Mouse (Mus musculus) heart, embryonic 14.5 days (tissue): ENCODE results near the gene Msi2. TPM values are rescaled to one million over a fixed set of nuclear protein-coding genes. Genes with fewer than 3 reads are reported as not detected.

Experiments
- ATAC-seq: fragments of 200-750 bp; cut with Nextera tagmentation; 2 replicates; pipeline ENCODE4 v1.8.0; 2017; ENCODE audit warnings: low read depth, moderate TSS enrichment; ENCODE audit not compliant: insufficient number of reproducible peaks, insufficient read depth, low FRiP score
- H3K27ac ChIP-seq, 2 experiments: fragments of 200-500 bp in 1 of 2; fragments of 300-500 bp in 1 of 2; sonication (generic) in 1 of 2; replicated peaks in 1 of 2; 2 replicates each; pipeline ENCODE4 v1.5.1; 2012 to 2014; ENCODE audit warnings: low read depth in 2 of 2, low read length in 2 of 2, control low read depth in 1 of 2, mild to moderate bottlenecking in 1 of 2, mixed read lengths in 1 of 2; ENCODE audit not compliant: control insufficient read depth in 1 of 2, insufficient read depth in 1 of 2
- H3K27me3 ChIP-seq: fragments of 300-500 bp; sonication (generic); 2 replicates; pipeline ENCODE4 v1.6.1; 2014; ENCODE audit warnings: mild to moderate bottlenecking, low read length, control low read depth; ENCODE audit not compliant: control insufficient read depth, insufficient read depth
- H3K36me3 ChIP-seq: fragments of 300-500 bp; sonication (generic); 2 replicates; pipeline ENCODE4 v1.6.1; 2014; ENCODE audit warnings: mild to moderate bottlenecking, control low read depth, low read length, mixed read lengths; ENCODE audit not compliant: control insufficient read depth, insufficient read depth
- H3K4me1 ChIP-seq, 2 experiments: fragments of 200-500 bp in 1 of 2; fragments of 300-500 bp in 1 of 2; sonication (generic) in 1 of 2; 2 replicates each; pipeline ENCODE4 v1.6.1; 2012 to 2014; ENCODE audit warnings: low read length in 2 of 2, control low read depth in 1 of 2, mixed read lengths in 1 of 2; ENCODE audit not compliant: control insufficient read depth in 2 of 2, insufficient read depth in 2 of 2
- H3K4me2 ChIP-seq: fragments of 300-500 bp; sonication (generic); 2 replicates; pipeline ENCODE4 v1.6.1; 2014; ENCODE audit warnings: mild to moderate bottlenecking, low read length
- H3K4me3 ChIP-seq, 2 experiments: fragments of 200-500 bp in 1 of 2; fragments of 300-500 bp in 1 of 2; sonication (generic) in 1 of 2; 2 replicates each; pipeline ENCODE4 v1.5.1; 2012 to 2014; ENCODE audit warnings: low read length in 2 of 2, mild to moderate bottlenecking in 2 of 2, control low read depth in 1 of 2, low read depth in 1 of 2, moderate library complexity in 1 of 2; ENCODE audit not compliant: control insufficient read depth in 1 of 2, insufficient read depth in 1 of 2
- H3K9ac ChIP-seq: fragments of 300-500 bp; sonication (generic); 2 replicates; pipeline ENCODE4 v1.6.1; 2014; ENCODE audit warnings: mild to moderate bottlenecking, low read length
- H3K9me3 ChIP-seq: fragments of 300-500 bp; sonication (generic); 2 replicates; pipeline ENCODE4 v1.6.1; 2016; ENCODE audit warnings: low read length, control low read depth; ENCODE audit not compliant: control insufficient read depth
- WGBS: fragments of 180-500 bp; shearing (Covaris S2); extraction: QIAGEN DNeasy Blood & Tissue Kit; methylation state at CpG from one replicate; pipeline ENCODE4 v1.1.7; 2014; 5-methylcytosine and 5-hydroxymethylcytosine counted together
- polyA plus RNA-seq: library from polyadenylated mRNA; unstranded; fragments of >200 nt; fragmentation: Nextera tagmentation; extraction: Ambion mirVana; gene quantifications from 2 replicates; pipeline ENCODE4 v1.2.1, GENCODE M21; 2014

The Msi2 gene
- polyA plus RNA-seq, 1 experiment from 2014 or later = 20.9 TPM

DNA sequence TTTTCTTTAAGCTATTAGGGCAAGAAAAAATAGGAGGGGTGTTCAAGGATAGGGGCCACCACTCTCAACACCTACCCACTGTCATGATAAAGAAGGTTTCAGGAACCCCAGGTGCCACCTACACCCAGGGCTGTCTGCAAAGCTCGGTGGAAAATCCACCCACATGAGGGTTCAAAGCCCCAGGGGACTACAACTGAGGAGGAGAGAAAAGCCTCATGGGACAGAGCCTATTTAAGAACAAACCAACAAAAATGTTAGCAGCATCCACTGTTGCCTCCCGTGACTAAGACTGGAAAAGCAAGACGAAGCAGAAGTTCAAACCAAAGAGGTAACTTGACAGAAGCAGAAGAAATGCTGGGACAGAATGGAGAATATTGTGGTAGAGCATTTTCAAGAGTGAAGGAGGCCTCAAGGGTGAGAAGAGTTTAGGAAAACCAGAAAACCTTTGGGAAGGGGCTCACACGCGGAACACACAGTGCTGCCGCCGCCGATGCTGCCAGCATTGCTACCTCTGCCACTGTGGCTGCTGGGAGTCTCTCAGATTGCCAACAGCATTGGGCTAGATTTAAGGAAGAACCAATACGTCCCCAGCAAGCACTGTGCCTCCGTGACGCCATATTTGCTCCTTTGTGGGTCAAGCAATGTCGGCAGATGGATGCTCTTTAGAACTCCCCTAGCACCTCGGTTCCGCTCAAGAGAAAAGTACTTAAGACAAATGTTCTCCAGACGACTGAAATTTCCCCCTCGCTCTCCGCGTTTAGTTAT, 224.3 kb downstream of the Msi2 start:
- Histone ChIP-seq H3K9me3 (no peaks in the 10 kb centered on the region), H3K9ac (no peak overlapping the region), H3K4me2 (no peak overlapping the region), H3K4me1 (peaks cover 30 to 59% of the 10 kb centered on the region in 2 experiments), H3K27me3 (no peaks in the 10 kb centered on the region), H3K36me3 (no peaks in the 10 kb centered on the region), H3K4me3 (no peak overlapping the region), H3K27ac (no peak overlapping the region)
- 88% methylated on average over 18 of the region's 18 CpGs for WGBS
- ATAC-seq = no peak

DNA sequence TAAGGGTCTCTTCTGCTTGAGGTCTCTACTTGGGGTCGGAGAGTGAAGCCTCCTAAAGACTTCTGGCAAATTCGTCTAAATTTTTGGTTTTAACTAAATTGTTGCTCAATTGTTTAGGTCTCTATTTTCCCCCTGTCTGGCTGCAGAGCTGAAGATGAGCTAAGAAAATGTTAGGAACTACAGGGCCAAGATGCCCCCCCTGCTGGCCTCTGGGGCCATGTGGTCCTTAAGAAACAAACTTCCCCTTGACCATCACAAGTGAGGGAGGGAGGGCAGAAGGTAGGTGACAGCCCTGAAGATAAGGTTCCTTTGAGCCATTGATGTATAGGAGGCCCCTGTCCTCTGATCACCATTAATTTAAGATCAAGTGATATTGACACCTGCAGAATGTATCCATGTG, 225.7 kb downstream of the Msi2 start:
- Histone ChIP-seq H3K4me3 (no peak overlapping the region), H3K4me2 (no peak overlapping the region), H3K27ac (no peak overlapping the region), H3K9ac (no peak overlapping the region), H3K27me3 (no peaks in the 10 kb centered on the region), H3K36me3 (no peaks in the 10 kb centered on the region), H3K9me3 (no peaks in the 10 kb centered on the region), H3K4me1 (peaks cover 29 to 58% of the 10 kb centered on the region in 2 experiments)
- ATAC-seq = no peak
- WGBS = 78% methylated on average over 2 of the region's 2 CpGs

DNA sequence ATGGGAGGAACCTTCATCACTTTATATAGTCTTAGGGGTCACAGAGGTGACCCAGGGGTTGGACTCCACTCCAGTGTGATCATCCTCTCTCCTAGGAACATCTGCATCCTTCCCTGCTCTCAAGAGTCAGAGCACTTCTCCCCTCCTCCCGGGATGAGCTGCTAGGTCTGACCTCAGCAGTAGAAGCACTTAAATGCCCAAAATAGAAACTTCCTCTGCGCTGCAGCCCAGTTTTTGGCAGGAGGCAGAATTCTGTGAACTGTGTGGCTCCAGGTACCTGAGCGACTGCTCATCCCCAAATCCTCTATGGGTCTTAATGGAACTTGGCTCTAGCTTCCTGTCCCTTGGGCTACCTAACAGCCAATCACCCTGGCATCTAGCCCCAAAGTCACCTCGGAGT, 228.3 kb downstream of the Msi2 start:
- H3K4me1 ChIP-seq = peaks cover 32 to 53% of the 10 kb centered on the region in 2 experiments
- ATAC-seq = peak; percentile 42; the same call in 1 of the 2 replicates
- H3K4me3 ChIP-seq = no peak overlapping the region
- no peaks in the 10 kb centered on the region for H3K9me3 ChIP-seq
- H3K27ac ChIP-seq = peak overlapping the region; percentile 57 to 76
- no peaks in the 10 kb centered on the region for H3K36me3 ChIP-seq
- 22% methylated on average over 4 of the region's 4 CpGs for WGBS
- H3K9ac ChIP-seq = peak overlapping the region; percentile 35
- H3K4me2 ChIP-seq = peak overlapping the region; percentile 24; the same call in 1 of the 2 replicates
- H3K27me3 ChIP-seq = no peaks in the 10 kb centered on the region

DNA sequence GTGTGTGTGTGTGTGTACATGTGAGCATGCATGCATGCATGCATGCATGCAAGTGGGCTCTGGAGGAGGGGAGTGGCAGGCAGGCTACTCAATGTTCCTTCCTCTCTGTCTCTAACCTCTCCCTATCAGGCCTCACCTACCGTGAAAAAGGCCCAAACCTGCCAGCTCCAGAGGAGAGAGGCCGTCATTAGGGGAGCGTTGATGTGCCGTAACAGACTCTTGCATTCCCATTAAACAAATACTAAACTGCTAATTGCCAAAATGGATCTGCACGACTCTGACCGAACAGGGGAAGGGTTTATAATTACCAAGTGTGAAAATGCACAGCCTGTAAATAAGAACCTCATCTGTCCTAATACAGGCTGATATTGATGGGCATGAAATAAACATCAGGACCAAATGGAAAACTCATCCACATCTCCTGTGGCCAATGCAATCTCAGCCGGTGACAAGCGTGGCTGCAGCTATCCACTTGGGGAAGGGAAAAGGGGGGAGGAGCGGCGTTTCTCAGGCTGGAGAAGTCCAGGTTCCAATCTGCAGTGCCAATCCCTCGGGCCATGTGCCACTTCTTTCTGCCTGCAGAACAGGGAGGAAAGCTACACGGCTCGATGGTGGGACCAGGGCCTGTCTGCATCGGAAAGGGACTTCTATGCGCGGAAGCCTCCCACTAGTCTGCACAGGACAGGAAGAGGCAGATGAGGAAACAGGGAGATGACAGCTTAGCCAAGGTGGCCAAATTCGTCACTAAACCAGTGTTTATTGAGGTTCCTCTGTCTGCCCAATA, 229.2 kb downstream of the Msi2 start:
- H3K4me2 ChIP-seq = no peak overlapping the region
- H3K27ac ChIP-seq = peak overlapping the region; percentile 57 to 76
- no peaks in the 10 kb centered on the region for H3K9me3 ChIP-seq
- no peaks in the 10 kb centered on the region for H3K36me3 ChIP-seq
- peak overlapping the region; percentile 35 for H3K9ac ChIP-seq
- 70% methylated on average over 17 of the region's 17 CpGs for WGBS
- ATAC-seq = no peak
- H3K4me1 ChIP-seq = peaks cover 35 to 54% of the 10 kb centered on the region in 2 experiments
- no peaks in the 10 kb centered on the region for H3K27me3 ChIP-seq
- H3K4me3 ChIP-seq = no peak overlapping the region

DNA sequence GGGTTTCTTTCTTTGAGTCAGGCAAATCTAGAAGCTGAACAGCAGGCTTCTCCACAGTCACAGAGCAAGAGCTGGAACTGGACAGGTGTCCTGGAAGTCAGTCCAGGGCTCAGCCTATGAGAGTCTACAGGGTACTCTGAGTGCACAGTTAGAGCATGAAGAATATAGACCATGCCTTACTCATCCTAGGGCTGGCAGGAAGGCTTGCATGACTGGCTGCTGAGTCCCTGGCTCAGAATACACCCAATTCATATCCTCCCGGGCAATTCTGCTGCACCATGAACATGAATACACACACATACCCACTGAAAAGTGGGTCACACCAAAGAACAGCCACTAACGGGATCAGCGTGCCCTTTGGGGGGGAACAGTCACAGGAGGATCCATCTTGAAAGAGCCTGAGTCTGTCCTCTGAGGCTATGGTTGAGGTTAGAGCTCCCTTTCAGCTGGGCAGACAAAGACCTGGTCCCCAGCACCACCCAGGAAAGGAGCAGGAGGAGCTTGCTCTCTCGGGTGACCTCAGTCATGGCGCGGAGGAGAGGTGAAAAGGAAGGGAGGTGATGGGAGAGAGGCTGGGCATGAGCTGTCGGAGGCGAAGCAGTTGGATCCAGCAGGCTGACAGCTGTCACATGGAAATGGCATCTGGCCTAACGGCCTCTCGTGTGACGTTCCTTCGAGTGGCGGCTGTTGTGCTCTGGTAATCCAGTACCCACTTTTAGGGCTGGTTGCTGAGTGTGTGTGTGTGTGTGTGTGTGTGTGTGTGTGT, 230.0 kb downstream of the Msi2 start:
- Histone ChIP-seq H3K4me1 (peaks cover 35 to 60% of the 10 kb centered on the region in 2 experiments), H3K9me3 (no peaks in the 10 kb centered on the region), H3K27me3 (no peaks in the 10 kb centered on the region), H3K36me3 (no peaks in the 10 kb centered on the region), H3K27ac (peak overlapping the region in 1 of 2 experiments; percentile 76; a peak in 2 of 4 replicates), H3K4me3 (no peak overlapping the region), H3K4me2 (no peak overlapping the region), H3K9ac (0 out of 2 replicates have a peak overlapping the region, but pooled peaks have one; percentile 18)
- WGBS = 56% methylated on average over 13 of the region's 13 CpGs
- ATAC-seq = no peak

DNA sequence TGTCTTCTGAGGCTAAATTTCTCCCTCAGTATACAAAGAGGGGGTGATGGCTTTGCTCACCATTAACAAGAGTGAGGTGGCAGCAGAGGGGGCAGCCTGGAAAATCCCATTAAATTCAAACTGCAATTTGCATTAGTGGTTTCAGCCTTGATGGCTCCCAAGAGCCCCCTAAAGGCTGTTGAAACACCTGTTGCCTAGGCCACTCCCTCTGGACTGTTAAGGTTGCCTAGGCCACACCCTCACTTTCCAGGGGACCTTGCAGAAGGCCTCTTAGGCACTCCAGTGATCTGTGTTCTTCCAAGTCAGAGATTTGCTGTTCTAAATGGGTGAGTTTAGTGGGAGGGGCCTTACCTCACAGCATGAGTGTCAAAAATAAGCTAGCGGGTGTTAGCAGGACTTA, 232.3 kb downstream of the Msi2 start:
- Histone ChIP-seq H3K4me1 (peaks cover 45 to 77% of the 10 kb centered on the region in 2 experiments), H3K36me3 (no peaks in the 10 kb centered on the region), H3K27ac (0 out of 4 replicates have a peak overlapping the region, but pooled peaks of 1 of the 2 experiments have one; percentile 53), H3K27me3 (no peaks in the 10 kb centered on the region), H3K4me2 (no peak overlapping the region), H3K9me3 (no peaks in the 10 kb centered on the region), H3K4me3 (no peak overlapping the region), H3K9ac (no peak overlapping the region)
- 47% methylated on average over 1 of the region's 1 CpGs for WGBS
- ATAC-seq = no peak

DNA sequence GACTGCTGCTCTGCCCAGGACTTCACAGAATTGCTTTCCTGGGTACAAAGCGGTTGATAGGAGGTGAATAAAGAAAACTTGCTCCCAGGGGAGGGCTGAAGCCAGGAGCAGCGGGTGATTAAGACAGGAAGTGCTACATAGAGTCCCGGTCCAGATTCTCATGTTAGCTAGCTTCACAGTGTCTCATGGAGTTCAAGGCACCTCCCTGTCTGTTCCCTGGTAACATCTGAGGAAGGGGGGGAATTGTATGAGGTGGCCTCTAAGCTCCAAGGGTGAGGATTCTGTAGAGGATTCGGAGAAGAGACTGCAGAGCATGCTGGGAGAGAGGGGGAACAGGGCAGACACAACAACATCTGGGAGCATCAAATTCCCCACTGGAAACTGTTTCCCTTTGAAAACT, 233.2 kb downstream of the Msi2 start:
- H3K4me1 ChIP-seq = peaks cover 43 to 72% of the 10 kb centered on the region in 2 experiments
- H3K27me3 ChIP-seq = no peaks in the 10 kb centered on the region
- no peak overlapping the region for H3K4me2 ChIP-seq
- 0 out of 2 replicates have a peak overlapping the region, but pooled peaks have one; percentile 40 for H3K9ac ChIP-seq
- ATAC-seq = no peak
- WGBS = 63% methylated on average over 4 of the region's 4 CpGs
- H3K27ac ChIP-seq = peak overlapping the region; percentile 35 to 53; a peak in 3 of 4 replicates
- H3K36me3 ChIP-seq = no peaks in the 10 kb centered on the region
- H3K9me3 ChIP-seq = no peaks in the 10 kb centered on the region
- H3K4me3 ChIP-seq = no peak overlapping the region
